Mouse (Mus musculus) G1E (cell line): ENCODE measurements around the gene Ssh1.

Source experiments
- CTCF ChIP-seq: IDR thresholded peaks from 2 replicates; pipeline ENCODE4 v1.5.1; 2012; ENCODE audit warnings: low read depth, low read length, inconsistent platforms, mixed read lengths
- POLR2AphosphoS5 ChIP-seq: IDR thresholded peaks from 2 replicates; pipeline ENCODE4 v1.6.1; 2012; ENCODE audit warnings: low read depth, low read length, inconsistent platforms; ENCODE audit not compliant: insufficient replicate concordance
- TAL1 ChIP-seq: conservative IDR thresholded peaks from 2 replicates; pipeline ENCODE4 v1.6.1; 2012; ENCODE audit warnings: low read depth, low read length, inconsistent platforms, mixed read lengths

DNA sequence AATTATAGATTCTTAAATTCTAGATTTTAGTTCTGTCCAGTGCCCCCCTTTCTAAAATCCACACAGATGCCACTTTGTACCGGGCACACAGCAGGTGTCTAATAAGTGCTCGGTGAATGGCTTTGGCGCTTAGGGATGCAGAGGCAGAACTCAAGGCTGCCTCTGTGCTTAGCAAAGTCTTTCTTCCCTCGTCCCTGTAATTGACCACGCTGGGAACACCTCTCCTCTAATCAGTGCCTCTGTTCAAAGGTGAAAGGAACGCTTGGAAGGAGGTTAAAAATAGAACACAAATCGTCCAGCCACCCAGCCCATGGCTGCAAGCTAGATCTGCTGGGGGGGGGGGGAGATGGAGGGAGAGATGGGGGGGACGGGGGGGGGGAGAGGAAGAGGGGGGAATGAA, 46.8 kb upstream of the Ssh1 start:
- TF ChIP-seq CTCF = no peak
- no peak for TF ChIP-seq TAL1
- TF ChIP-seq POLR2AphosphoS5 = no peak
